Comparison of ENCODE assay signal across 19 mouse cellular contexts in the genomic region with DNA sequence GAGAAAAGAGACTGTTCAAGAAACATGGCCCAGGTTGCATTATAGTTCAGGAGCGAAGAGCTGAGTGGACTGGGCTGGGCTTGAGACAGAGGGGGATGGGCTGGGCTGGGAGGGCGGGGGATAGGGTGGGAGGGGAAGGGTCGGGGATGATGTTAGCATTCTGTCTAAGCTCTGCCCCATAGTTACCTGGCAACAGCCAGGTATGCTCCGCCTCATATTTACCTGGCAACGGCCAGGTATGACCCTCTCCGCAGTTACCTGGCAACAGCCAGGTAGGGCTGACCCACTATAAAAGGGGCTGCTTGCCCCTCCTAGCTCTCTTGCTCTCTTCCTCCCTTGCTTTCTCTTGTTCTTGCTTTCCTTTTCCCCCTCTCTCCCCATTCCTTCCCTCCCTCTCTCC.
DNase-seq lines count a peak whose midpoint lies in the region; ATAC-seq lines count a peak whose summit lies in the region.
"Had no signal": no experiment of that assay in that cellular context is flagged by ENCODE, and none has a peak within 500 bp of the region (broad histone marks: within the 10 kb centered on the region; RNA-seq: fewer than 3 reads in every experiment).

No protein-coding gene starts in this region.

- DNase-seq in forebrain, embryonic 11.5 days (ENCODE audit: low spot score): no peak
- no peak for DNase-seq in lung, postnatal 10 days
- no peak for DNase-seq in forebrain, embryonic 14.5 days (ENCODE audit: low spot score)
- no peak for DNase-seq in right cerebral cortex, postnatal 14 days
- no peak for DNase-seq in heart, adult 8-10 months (ENCODE audit: low spot score)
- DNase-seq: adrenal gland, adult 8-10 months; cerebellum, adult 18-20 months; gastrocnemius, postnatal 36 days; heart, postnatal 14 days; liver; right cerebral cortex, adult 18-20 months; spleen, adult 18-20 months had no signal

- ATAC-seq in forebrain, embryonic 11.5 days (replicated peaks; ENCODE audit: low FRiP score): 0 out of 2 replicates have a peak, but pooled peaks have one; percentile 16
- no peak for ATAC-seq in forebrain, embryonic 15.5 days (replicated peaks)
- peak; percentile 47; the same call in 1 of the 2 replicates for ATAC-seq in lung, embryonic 15.5 days (ENCODE audit: borderline replicate concordance, extremely low read depth, low FRiP score, low TSS enrichment)
- ATAC-seq in forebrain, embryonic 14.5 days: no peak
- ATAC-seq in midbrain, embryonic 12.5 days (ENCODE audit: low FRiP score, low read depth): 0 out of 2 replicates have a peak, but pooled peaks have one; percentile 13
- ATAC-seq: inflammation-experienced regulatory T-cells, adult 6 months had no signal

- H3K4me2 ChIP-seq in forebrain, embryonic 11.5 days (ENCODE audit: low read depth, low read length, severe bottlenecking): peak overlapping the region; percentile 52; the same call in 1 of the 2 replicates
- no peak overlapping the region for H3K4me2 ChIP-seq in forebrain, embryonic 15.5 days (replicated peaks)
- H3K4me2 ChIP-seq in lung, embryonic 15.5 days: peak overlapping the region; percentile 8; the same call in 1 of the 2 replicates
- H3K4me2 ChIP-seq in forebrain, embryonic 14.5 days (ENCODE audit: low read length): peak overlapping the region; percentile 49
- peak overlapping the region; percentile 52 for H3K4me2 ChIP-seq in midbrain, embryonic 12.5 days (replicated peaks)

- H3K9ac ChIP-seq in forebrain, embryonic 11.5 days (ENCODE audit: low read length): peak overlapping the region; percentile 21; the same call in 1 of the 2 replicates
- H3K9ac ChIP-seq in forebrain, embryonic 15.5 days (replicated peaks): no peak overlapping the region
- H3K9ac ChIP-seq in lung, embryonic 15.5 days: no peak overlapping the region
- no peak overlapping the region for H3K9ac ChIP-seq in forebrain, embryonic 14.5 days (ENCODE audit: low read length)
- 0 out of 2 replicates have a peak overlapping the region, but pooled peaks have one; percentile 17 for H3K9ac ChIP-seq in midbrain, embryonic 12.5 days (replicated peaks)

- no peaks in the 10 kb centered on the region for H3K9me3 ChIP-seq in forebrain, embryonic 11.5 days (ENCODE audit: control insufficient read depth, low read length)
- no peaks in the 10 kb centered on the region for H3K9me3 ChIP-seq in forebrain, embryonic 15.5 days
- H3K9me3 ChIP-seq in lung, embryonic 15.5 days: no peaks in the 10 kb centered on the region
- no peaks in the 10 kb centered on the region for H3K9me3 ChIP-seq in forebrain, embryonic 14.5 days (replicated peaks; ENCODE audit: control insufficient read depth, low read length)
- H3K9me3 ChIP-seq in midbrain, embryonic 12.5 days: no peaks in the 10 kb centered on the region
- H3K9me3 ChIP-seq: heart, embryonic 10.5 days had no signal

- H3K36me3 ChIP-seq in forebrain, embryonic 11.5 days (ENCODE audit: control insufficient read depth, insufficient read depth, low read length): no peaks in the 10 kb centered on the region
- no peaks in the 10 kb centered on the region for H3K36me3 ChIP-seq in forebrain, embryonic 15.5 days
- H3K36me3 ChIP-seq in lung, embryonic 15.5 days: no peaks in the 10 kb centered on the region
- H3K36me3 ChIP-seq in forebrain, embryonic 14.5 days (ENCODE audit: control insufficient read depth, insufficient read depth, low read length): no peaks in the 10 kb centered on the region
- no peaks in the 10 kb centered on the region for H3K36me3 ChIP-seq in midbrain, embryonic 12.5 days
- H3K36me3 ChIP-seq: heart, embryonic 10.5 days had no signal

- H3K27ac ChIP-seq in forebrain, embryonic 11.5 days (ENCODE audit: low read depth, low read length): peak overlapping the region; percentile 88
- H3K27ac ChIP-seq in forebrain, embryonic 15.5 days (replicated peaks): no peak overlapping the region
- no peak overlapping the region for H3K27ac ChIP-seq in lung, embryonic 15.5 days
- H3K27ac ChIP-seq in forebrain, embryonic 14.5 days (ENCODE audit: low read depth, low read length): peak overlapping the region; percentile 60; the same call in 1 of the 2 replicates
- H3K27ac ChIP-seq in midbrain, embryonic 12.5 days (replicated peaks): peak overlapping the region; percentile 25; the same call in 1 of the 2 replicates
- H3K27ac ChIP-seq: heart, embryonic 10.5 days; kidney, postnatal 0 days had no signal

- H3K27me3 ChIP-seq in forebrain, embryonic 11.5 days (ENCODE audit: control insufficient read depth, insufficient read depth, low read length): no peaks in the 10 kb centered on the region
- no peaks in the 10 kb centered on the region for H3K27me3 ChIP-seq in forebrain, embryonic 15.5 days
- H3K27me3 ChIP-seq in lung, embryonic 15.5 days: peaks cover 5% of the 10 kb centered on the region; the same call in 1 of the 2 replicates
- no peaks in the 10 kb centered on the region for H3K27me3 ChIP-seq in forebrain, embryonic 14.5 days (replicated peaks; ENCODE audit: control insufficient read depth, insufficient read depth, low read length)
- peaks cover 19% of the 10 kb centered on the region; the same call in 1 of the 2 replicates for H3K27me3 ChIP-seq in midbrain, embryonic 12.5 days

- 3% methylated on average over 6 of the region's 6 CpGs for WGBS in forebrain, embryonic 11.5 days
- WGBS in forebrain, embryonic 15.5 days: 8% methylated on average over 6 of the region's 6 CpGs
- WGBS in lung, embryonic 15.5 days: 3% methylated on average over 6 of the region's 6 CpGs
- 10% methylated on average over 5 of the region's 6 CpGs for WGBS in forebrain, embryonic 14.5 days
- 9% methylated on average over 6 of the region's 6 CpGs for WGBS in midbrain, embryonic 12.5 days

- H3K4me1 ChIP-seq in forebrain, embryonic 11.5 days (replicated peaks; ENCODE audit: control insufficient read depth, insufficient read depth, low read length): peaks cover 24% of the 10 kb centered on the region
- H3K4me1 ChIP-seq in forebrain, embryonic 15.5 days: peaks cover 33% of the 10 kb centered on the region
- peaks cover 14% of the 10 kb centered on the region for H3K4me1 ChIP-seq in lung, embryonic 15.5 days
- peaks cover 27% of the 10 kb centered on the region for H3K4me1 ChIP-seq in forebrain, embryonic 14.5 days (ENCODE audit: control insufficient read depth, insufficient read depth, low read length)
- H3K4me1 ChIP-seq in midbrain, embryonic 12.5 days: peaks cover 40% of the 10 kb centered on the region

- no peak overlapping the region for H3K4me3 ChIP-seq in forebrain, embryonic 11.5 days (ENCODE audit: low read depth, low read length)
- no peak overlapping the region for H3K4me3 ChIP-seq in forebrain, embryonic 15.5 days
- no peak overlapping the region for H3K4me3 ChIP-seq in lung, embryonic 15.5 days
- no peak overlapping the region for H3K4me3 ChIP-seq in forebrain, embryonic 14.5 days (ENCODE audit: low read depth, low read length)
- H3K4me3 ChIP-seq in midbrain, embryonic 12.5 days: no peak overlapping the region
- H3K4me3 ChIP-seq: erythroblast, embryonic 14.5 days; heart, embryonic 10.5 days had no signal

Comparison
In these comparisons a context has a peak if more than half of its experiments do, and no peak if none do; other contexts are left out.
1. ATAC-seq: peak in forebrain, embryonic 11.5 days (single experiment), lung, embryonic 15.5 days (single experiment) and midbrain, embryonic 12.5 days (single experiment); none in forebrain, embryonic 15.5 days (single experiment) and forebrain, embryonic 14.5 days (single experiment).
2. H3K27ac ChIP-seq: peak in forebrain, embryonic 11.5 days (single experiment), forebrain, embryonic 14.5 days (single experiment) and midbrain, embryonic 12.5 days (single experiment); none in forebrain, embryonic 15.5 days (single experiment) and lung, embryonic 15.5 days (single experiment).
3. H3K9ac ChIP-seq: peak in forebrain, embryonic 11.5 days (single experiment) and midbrain, embryonic 12.5 days (single experiment); none in forebrain, embryonic 15.5 days (single experiment), lung, embryonic 15.5 days (single experiment) and forebrain, embryonic 14.5 days (single experiment).